Mouse (Mus musculus): Measurements from ENCODE around the gene Gpr25.

Gpr25 gene

GRCm38 (mm10) chr1:136232986-136233790, 27.5 kb downstream of the Gpr25 start:
- no peak for DNase-seq

GRCm38 (mm10) chr1:136232285-136232926, 28.3 kb downstream of the Gpr25 start:
- DNase-seq, result no peak

- DNase-seq, result no peak
Measured at GRCm38 (mm10) chr1:136231596-136231995, 29.1 kb downstream of the Gpr25 start.

GRCm38 (mm10) chr1:136230201-136230600, 30.5 kb downstream of the Gpr25 start:
- DNase-seq, result no peak

- no peak for DNase-seq
Measured at GRCm38 (mm10) chr1:136229040-136229373, 31.7 kb downstream of the Gpr25 start.

GRCm38 (mm10) chr1:136228328-136229039, 32.2 kb downstream of the Gpr25 start:
- peak; percentile 47 for DNase-seq

- no peak for DNase-seq
Measured at GRCm38 (mm10) chr1:136227870-136228269, 32.8 kb downstream of the Gpr25 start.

- DNase-seq, result no peak
Measured at GRCm38 (mm10) chr1:136226626-136227025, 34.0 kb downstream of the Gpr25 start.

GRCm38 (mm10) chr1:136225846-136226245, 34.8 kb downstream of the Gpr25 start:
- DNase-seq, result no peak

GRCm38 (mm10) chr1:136223758-136224342, 36.8 kb downstream of the Gpr25 start:
- DNase-seq, result no peak

- no peak for DNase-seq
Measured at GRCm38 (mm10) chr1:136222386-136222785, 38.3 kb downstream of the Gpr25 start.

- DNase-seq, result no peak
Measured at GRCm38 (mm10) chr1:136220037-136220871, 40.4 kb downstream of the Gpr25 start.

- no peak for DNase-seq
Measured at GRCm38 (mm10) chr1:136214304-136214703, 46.4 kb downstream of the Gpr25 start.

GRCm38 (mm10) chr1:136212803-136213202, 47.9 kb downstream of the Gpr25 start, which contains the start of gene Mroh3:
Gene Mroh3, minus strand, starts transcription at chr1:136212828.
- peak; percentile 38 for DNase-seq
